Mouse (Mus musculus): ENCODE data around the gene Igtp.

DNA sequence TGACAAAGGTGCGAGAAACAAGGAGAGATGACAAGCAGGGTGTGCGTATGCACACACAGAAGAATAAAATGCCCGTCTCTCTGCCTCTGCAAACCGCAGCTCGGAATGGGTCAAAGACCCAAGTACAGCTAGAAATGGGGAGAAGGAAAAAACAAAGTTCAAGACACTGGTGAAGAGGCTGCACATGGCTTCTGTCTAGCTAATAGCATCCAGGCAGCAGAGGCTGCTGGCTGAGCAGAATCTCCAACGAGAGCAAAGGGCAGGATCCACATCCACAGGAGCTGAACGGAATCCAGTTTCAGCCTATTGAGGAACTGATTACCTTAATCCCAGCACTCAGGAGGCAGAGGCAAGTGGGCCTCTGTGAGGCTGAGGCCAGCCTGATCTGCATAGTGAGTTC, 18.6 kb upstream of the Igtp start:
- TF ChIP-seq CTCF (IDR thresholded peaks at IDR 0.05; ENCODE audit: low read depth, low read length): no peak
- TF ChIP-seq POLR2A (IDR thresholded peaks at IDR 0.05; ENCODE audit: extremely low read depth, insufficient read depth, low read length): no peak

Measured in liver, adult 2 months (tissue).